Mouse (Mus musculus) lung, adult 2 months (tissue): ENCODE results near the gene Pkig. TPM values are rescaled to one million over a fixed set of nuclear protein-coding genes. Genes with fewer than 3 reads are reported as not detected.

Source experiments
- DNase-seq: peaks from one replicate; pipeline ENCODE4 v3.0.0; 2022
- H3K4me1 ChIP-seq: fragments of 200-500 bp; 2 replicates; pipeline ENCODE4 v1.6.1; 2011; ENCODE audit warnings: low read length; ENCODE audit not compliant: control insufficient read depth, insufficient read depth
- H3K4me3 ChIP-seq: fragments of 200-500 bp; replicated peaks from 2 replicates; pipeline ENCODE3; 2011; ENCODE audit warnings: low read depth, mild to moderate bottlenecking, control low read depth, low read length; ENCODE audit errors: extremely low read depth
- CTCF ChIP-seq: fragments of 200-500 bp; IDR thresholded peaks from 2 replicates; pipeline ENCODE4 v1.5.1; 2011; ENCODE audit warnings: mild to moderate bottlenecking, low read length, control low read depth; ENCODE audit not compliant: insufficient read depth
- POLR2A ChIP-seq: fragments of 200-500 bp; IDR thresholded peaks from 2 replicates; pipeline ENCODE4 v1.6.1; 2011; ENCODE audit warnings: low read depth, mild to moderate bottlenecking, control low read depth, low read length, borderline replicate concordance; ENCODE audit errors: extremely low read depth
- WGBS: fragments of 180-500 bp; shearing (Covaris S2); methylation state at CpG from one replicate; pipeline ENCODE4 v1.1.7; 2018; 5-methylcytosine and 5-hydroxymethylcytosine counted together
- polyA plus RNA-seq: library from polyadenylated mRNA; depleted of rRNA; stranded (reverse); fragments of >200 nt; gene quantifications from 2 replicates; pipeline ENCODE4 v1.2.3, GENCODE M21; 2012

Gene Pkig
- polyA plus RNA-seq, 1 experiment = 167 TPM

DNA sequence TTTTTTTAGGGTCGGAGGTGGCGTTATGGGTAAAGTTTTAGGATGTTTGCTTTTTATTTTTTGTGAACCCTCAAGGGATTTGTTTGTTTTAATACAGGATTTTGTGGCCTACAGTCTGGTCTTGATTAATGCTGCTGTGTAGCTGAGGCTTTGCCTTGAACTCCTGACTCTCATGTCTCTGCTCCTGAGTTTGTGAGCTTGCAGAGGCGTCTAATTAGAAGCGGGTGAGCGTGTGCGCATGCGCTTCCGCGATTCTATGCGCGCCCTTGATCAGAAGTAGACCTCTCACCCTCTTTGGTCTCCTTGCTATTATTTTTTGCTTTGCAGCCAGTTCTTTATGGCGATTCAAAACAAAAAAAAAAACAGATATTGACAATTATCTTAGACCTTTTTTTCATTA lies 1.2 kb downstream of the Pkig start:
- H3K4me3 ChIP-seq = peak overlapping the region; percentile 95
- 75% methylated on average over 12 of the region's 12 CpGs for WGBS

DNA sequence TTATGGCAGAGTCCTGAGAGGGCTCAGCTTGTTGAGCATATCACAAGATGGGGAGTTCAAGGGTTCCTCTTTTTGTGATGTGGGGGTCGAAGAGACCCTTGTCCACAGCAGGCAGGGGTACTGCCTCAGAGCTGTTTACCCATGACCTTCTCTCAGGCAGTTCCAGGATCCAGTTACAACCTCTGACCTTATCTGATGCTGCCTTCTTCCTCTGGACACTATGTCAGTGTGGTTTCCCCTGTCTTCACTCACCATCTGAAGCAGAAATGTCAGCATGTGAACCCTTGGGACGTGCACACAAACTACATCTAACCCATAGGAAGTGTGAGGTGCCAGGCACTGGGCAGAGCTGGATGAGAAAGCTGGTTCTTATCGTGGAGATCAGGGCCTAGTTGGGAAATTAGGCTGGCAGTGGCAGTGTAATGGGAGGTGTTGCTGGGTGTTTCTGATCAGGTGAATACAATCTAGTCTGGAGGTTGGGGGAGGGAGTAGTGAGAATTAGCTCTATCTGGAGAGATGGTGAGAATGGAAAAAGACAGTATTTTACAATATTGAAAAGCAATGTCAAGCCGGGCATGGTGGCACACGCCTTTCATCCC lies 2.0 kb downstream of the Pkig start:
- DNase-seq = no peak
- no peak for TF ChIP-seq CTCF
- no peak for TF ChIP-seq POLR2A
- Histone ChIP-seq H3K4me3 (no peak overlapping the region), H3K4me1 (peaks cover 11% of the 10 kb centered on the region)
- 74% methylated on average over 5 of the region's 5 CpGs for WGBS

More for the DNA sequence above, 1.2 kb downstream of the Pkig start:
- H3K4me1 ChIP-seq = peaks cover 11% of the 10 kb centered on the region
- DNase-seq = no peak
- no peak for TF ChIP-seq CTCF
- TF ChIP-seq POLR2A = no peak

DNA sequence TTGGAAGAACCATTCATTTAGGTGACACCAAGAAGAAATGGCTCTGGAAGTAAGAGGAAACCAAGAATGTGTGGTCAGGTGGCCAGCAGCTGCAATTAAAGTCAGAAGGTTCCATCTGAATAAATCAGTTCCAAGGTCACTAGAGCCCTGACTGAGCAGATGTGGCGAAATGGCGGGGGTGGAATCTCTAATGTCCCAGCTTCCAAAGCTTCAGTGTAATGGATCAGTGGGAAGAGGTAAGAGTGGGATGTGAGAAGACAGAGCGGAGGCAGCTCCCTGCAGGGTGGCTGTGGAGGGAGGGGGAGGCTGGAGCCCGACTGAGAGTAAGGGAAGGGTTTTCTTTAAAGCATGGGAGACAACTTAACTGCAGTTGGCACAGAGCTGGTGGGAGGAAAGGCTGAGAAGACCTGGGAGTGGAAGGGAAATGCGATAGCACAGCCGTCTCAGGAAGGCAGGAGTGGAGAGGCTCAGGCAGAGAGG lies 3.2 kb downstream of the Pkig start:
- 67% methylated on average over 6 of the region's 6 CpGs for WGBS
- no peak for DNase-seq
- TF ChIP-seq POLR2A (no peak), CTCF (no peak)
- Histone ChIP-seq H3K4me1 (peaks cover 11% of the 10 kb centered on the region), H3K4me3 (no peak overlapping the region)

DNA sequence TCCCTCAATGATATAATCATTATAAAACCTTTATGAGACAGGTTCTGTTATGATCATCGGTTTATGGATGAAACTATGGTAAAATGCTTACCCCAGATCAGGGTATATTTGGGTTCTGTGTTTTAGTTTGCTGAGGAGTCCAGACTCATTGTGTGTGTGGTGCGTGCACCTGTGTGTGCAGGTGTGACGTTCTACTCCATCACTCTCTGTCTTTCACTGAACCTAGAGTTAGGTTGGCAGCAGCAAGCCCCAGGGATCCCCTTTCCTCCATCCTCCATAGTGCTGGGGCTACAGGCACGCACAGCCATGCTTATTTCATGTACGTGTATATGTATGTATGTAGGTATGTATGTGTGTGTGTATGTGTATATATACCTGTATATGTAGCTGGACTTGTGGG lies 3.9 kb downstream of the Pkig start:
- H3K4me1 ChIP-seq = peaks cover 11% of the 10 kb centered on the region
- DNase-seq = no peak
- TF ChIP-seq POLR2A = no peak
- no peak for TF ChIP-seq CTCF
- 95% methylated on average over 5 of the region's 5 CpGs for WGBS
- no peak overlapping the region for H3K4me3 ChIP-seq

DNA sequence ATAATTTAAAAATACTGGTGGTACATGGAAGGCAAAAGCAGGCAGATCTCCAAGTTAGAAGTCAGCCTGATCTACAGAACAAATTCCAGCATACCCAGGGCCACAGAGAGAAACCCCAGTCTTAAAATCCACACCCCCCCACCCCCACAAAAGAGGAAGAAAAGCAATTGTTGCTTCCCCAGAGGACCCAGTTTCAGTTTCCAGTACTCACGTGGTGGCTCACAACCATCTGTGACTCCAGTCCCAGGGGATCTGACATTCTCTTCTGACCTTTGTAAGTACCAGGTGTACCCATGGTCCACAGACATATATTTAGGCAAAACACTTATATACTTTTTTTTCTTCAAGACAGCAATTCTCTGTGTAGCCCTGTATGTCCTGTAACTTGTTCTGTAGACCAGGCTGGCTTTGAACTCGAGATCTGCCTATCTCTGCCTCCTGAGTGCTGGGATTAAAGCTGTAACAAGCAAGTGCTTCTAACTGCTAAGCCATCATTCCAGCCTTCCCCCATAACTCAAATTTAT lies 4.6 kb downstream of the Pkig start:
- no peak overlapping the region for H3K4me3 ChIP-seq
- 48% methylated on average over 2 of the region's 2 CpGs for WGBS
- TF ChIP-seq POLR2A (no peak), CTCF (no peak)
- peaks cover 11% of the 10 kb centered on the region for H3K4me1 ChIP-seq
- DNase-seq = no peak

DNA sequence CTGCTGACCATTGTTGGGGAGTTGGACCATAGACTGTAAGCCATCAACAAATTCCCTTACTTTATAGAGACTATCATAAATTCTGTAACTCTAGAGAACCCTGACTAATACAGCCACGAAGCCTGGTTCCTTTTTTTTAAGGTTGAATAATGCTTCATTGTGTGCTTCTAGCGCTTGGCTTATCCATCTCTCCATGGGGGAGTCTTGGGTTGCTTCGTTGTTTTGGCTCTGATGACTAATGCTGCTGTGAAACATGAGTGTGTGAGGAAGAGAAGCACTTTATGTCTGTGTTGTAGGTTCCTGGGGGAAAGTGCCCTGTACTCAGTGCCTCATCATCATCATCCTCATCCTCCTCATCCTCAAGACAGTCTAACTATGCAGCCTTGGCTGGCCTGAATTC lies 5.7 kb downstream of the Pkig start:
- TF ChIP-seq CTCF = no peak
- TF ChIP-seq POLR2A = no peak
- WGBS = 63% methylated on average over 3 of the region's 3 CpGs
- Histone ChIP-seq H3K4me1 (peaks cover 7% of the 10 kb centered on the region), H3K4me3 (no peak overlapping the region)
- no peak for DNase-seq

DNA sequence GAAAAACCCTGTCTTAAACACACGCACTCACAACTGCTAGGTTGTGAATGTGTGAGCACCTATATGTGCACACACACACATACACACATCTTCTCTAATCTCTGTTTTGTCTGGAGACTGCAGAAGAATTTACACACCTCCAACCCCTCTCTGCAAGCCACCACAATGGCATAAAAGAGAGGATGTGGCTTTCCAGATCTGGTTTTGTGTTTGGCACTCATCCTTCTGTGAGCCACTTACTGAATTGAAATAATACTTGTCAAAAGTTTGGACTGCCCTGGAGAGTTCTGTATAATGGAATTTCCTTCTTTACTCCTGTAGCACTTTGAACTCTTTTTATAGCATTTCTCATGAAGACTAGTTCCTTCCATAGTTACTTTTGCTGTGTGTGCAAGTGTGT lies 8.9 kb downstream of the Pkig start:
- TF ChIP-seq POLR2A (no peak), CTCF (no peak)
- H3K4me3 ChIP-seq = no peak overlapping the region
- H3K4me1 ChIP-seq = no peaks in the 10 kb centered on the region
- no peak for DNase-seq
- WGBS = 85% methylated on average over 1 of the region's 1 CpGs

DNA sequence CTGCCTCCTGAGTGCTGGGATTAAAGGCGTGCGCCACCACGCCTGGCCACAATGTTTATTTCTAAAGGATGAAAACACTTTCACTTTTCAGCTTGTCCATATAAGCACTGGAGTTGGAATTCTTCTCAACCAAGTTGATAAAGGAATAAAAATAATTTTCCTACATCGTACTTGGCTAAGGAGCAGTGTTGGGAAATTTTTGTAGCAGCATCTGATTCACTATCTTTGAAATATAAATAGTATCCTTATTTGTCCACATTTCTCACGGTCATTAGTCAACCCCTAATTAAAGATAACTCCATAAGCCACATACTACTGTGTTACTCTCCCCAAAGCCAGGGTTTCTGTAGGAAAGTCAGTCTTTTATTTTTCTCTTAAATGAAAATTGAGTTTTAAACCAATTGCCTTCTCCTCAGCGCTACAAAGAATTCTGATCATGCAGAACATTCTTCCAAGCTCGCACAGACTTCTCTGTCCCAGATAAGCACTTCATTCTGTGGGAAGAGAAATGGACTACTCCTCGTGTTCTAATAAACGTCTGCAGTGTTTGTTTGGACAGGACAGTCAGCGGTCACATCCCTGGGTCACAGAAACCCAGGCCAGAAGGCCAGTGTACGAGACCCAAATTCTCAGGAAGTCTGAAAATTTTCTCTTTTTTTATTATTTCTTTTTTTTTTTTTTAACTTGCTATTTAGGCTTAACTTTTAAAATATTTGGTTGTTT lies 12.8 kb downstream of the Pkig start:
- no peak for TF ChIP-seq CTCF
- DNase-seq = no peak
- H3K4me3 ChIP-seq = no peak overlapping the region
- WGBS = 55% methylated on average over 11 of the region's 11 CpGs
- peaks cover 6% of the 10 kb centered on the region; the same call in 1 of the 2 replicates for H3K4me1 ChIP-seq

DNA sequence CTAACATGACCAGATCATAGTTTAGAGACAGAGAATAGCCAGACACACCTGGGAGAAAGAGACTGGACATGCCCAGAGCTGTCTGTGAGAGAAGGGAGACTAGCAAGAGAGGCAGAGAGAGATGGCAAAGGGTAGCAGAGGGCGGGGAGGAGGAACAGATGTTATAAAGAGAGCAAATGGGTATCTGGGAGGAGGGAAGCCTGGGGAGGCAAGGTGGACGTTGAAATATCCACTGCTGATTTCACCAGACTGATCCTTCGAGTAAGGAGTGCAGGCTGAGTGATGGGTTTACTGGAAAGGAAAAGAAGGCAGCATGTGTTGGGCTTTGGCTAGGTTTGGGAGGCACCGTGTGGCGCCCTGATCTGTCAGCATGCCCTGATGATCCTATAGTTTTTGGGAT lies 16.2 kb downstream of the Pkig start:
- TF ChIP-seq CTCF (no peak), POLR2A (no peak)
- Histone ChIP-seq H3K4me1 (peaks cover 11% of the 10 kb centered on the region; the same call in 1 of the 2 replicates), H3K4me3 (no peak overlapping the region)
- WGBS = 76% methylated on average over 5 of the region's 5 CpGs
- DNase-seq = no peak

DNA sequence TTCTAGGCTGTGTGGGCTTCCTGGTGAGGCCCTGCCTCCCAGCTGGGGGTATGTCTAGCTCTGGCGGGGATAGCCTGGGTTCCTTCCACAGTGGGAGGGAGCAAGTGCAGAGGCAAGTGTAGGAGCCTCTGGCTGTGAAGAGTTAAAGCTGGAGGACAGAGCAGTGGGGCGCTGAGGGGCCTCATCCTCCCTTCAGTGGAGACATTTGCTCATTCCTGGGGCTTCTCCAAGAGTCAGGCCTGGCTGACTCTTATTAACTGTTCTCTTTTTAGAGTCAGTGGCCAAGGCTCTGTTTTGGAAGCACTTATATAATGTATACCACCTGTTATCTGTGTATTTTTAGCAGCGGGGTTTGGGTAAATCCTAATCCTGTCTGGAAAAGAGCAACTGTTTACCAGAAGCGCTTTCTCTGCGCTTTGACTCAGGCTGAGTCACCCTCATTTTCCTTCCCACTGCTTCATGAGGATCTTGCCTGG lies 17.0 kb downstream of the Pkig start:
- DNase-seq = no peak
- peaks cover 11% of the 10 kb centered on the region; the same call in 1 of the 2 replicates for H3K4me1 ChIP-seq
- TF ChIP-seq POLR2A (no peak), CTCF (no peak)
- WGBS = 52% methylated on average over 5 of the region's 5 CpGs
- H3K4me3 ChIP-seq = no peak overlapping the region
